Mouse (Mus musculus) gastrocnemius, postnatal 14 days (tissue): Measurements from ENCODE around the gene Ccl2. TPM values are rescaled to one million over a fixed set of nuclear protein-coding genes. Genes with fewer than 3 reads are reported as not detected.
A peak's percentile ranks its signal among the peaks of the same experiment; 100 is the strongest.

Experiments
- DNase-seq: peaks from one replicate; pipeline ENCODE4 v3.0.0; 2021; ENCODE audit warnings: mixed read lengths
- intact Hi-C: fragments of 180-260 bp; cut with DNase I; formaldehyde crosslinking; loops from one replicate; pipeline ENCODE4 v1.15.1; 2025; ENCODE audit warnings: low total_unique reads
- total RNA-seq, 2 experiments: library from RNA; stranded (reverse); gene quantifications; 2 replicates each; pipeline ENCODE4 v1.2.3; 2021

Ccl2 gene
- total RNA-seq, 2 experiments from 2014 or later: 0.29 to 1.1 TPM

DNA sequence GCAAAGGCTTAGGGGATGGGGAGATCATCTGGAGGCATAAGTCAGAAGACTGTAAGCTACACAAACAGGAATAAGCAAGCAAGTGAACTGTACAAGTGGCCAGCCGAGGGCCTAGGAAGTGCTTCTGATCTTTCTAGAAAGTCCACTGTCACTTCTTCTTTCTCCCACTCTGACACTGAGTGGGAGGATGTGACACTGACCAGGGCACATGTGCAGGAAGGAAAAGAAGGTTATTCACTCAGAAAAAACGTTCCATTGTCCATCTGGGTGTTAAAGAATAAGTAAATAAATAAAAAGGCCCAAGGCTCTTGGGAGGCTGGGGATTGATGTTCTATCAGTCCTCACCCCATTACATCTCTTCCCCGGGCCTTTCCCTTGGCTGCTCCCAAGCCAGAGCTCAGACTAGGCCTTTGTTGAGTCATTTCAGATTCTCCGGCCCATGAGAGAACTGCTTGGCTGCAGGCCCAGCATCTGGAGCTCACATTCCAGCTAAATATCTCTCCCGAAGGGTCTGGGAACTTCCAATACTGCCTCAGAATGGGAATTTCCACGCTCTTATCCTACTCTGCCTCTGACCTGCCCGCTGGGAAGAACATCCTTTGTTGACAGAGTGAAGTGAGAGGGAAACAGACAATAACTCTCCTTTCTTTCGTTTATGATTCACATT is 2.6 kb upstream of the Ccl2 start:
- DNase-seq: peak; percentile 87
- intact Hi-C loops: no loop called here

DNA sequence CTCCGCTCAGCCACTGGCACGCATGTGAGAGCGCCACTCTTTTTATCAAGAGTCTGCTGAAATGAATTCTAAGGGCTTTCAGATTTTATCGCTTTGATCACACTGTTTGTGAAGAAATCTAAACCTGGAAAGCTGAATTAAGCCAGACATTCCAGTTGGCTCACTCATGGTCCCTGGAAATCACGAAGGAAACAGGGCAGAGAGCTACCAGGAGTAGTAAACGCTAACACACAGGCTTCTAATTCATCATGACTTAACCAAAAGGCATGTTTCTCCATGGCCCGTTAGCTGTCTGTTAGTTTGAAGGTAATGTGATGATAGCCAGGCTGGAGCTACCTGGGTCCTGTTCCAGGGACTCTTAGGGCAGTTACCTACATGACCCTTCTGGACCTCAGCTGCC is 925 bp upstream of the Ccl2 start:
- intact Hi-C loops: no loop called here
- DNase-seq: no peak

DNA sequence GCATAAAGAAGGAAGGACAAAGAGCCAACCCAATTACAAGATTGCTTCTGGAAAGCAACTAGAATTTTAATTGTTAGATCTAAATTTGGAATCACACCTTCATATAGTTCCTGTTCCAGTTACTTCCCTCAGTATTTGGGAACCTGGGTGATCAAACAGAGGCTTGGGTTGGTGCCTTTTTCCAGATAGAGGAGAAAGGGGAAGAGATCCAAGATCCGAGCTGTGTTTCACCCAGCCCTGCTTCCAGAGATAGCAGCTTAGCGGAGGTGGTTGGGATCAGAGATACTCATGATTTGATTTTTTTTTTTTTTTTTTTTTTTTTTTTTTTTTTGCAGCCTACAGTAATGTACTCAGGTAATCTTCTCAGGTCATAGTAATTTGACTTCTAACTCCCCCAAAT is 486 bp downstream of the Ccl2 start:
- intact Hi-C loops: no loop called here
- DNase-seq: no peak

DNA sequence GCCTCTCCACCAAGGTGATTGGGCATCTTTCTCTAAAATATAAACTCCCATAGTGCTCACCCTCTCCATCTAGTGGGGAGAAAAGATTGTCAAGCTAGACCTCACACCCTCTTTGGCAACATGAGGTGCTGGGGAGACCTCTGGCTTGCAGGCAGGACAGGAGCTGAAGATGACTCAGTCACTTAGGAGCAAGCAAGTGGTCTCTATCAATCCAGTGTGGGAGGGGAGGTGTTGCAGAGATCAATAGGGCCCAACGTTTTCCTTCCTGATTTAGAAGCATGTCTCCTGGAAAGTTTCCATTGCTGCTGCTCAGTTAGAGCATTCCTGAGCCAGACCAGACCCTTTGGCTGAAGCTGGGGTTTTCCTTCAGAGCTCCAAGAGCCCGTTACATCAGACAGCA is 3.2 kb downstream of the Ccl2 start, which contains the start of gene Gm17268:
Gene Gm17268 (minus strand): TSS at position 28 of the 400 bp plus-strand sequence.
- intact Hi-C loops: no loop called here
- no peak for DNase-seq

DNA sequence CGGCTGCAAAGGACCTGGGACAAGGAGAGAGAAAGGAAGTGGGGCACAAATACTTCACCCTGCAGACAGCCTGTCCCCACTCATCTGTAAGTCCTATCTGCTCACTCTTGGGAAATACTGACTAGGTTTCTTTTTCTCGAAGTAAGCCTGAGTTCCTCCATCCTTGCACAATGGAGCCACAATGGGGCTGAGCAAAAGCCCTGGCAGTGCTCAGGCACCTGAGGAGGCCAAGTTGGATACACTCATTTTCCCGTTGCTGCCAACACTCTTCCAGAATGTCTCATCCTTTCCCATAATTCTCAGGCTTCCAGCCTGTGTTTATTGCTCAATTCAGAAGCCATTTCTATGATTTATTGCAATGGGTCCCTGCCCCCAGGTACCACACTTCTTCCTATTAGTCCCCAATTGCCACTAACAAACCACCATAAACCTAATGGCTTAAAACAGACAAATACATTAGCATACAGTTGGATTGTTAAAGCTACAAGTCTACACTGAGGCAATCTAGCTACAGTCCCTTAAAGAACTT is 3.8 kb downstream of the Ccl2 start:
- DNase-seq: no peak
- intact Hi-C loops: no loop called here

DNA sequence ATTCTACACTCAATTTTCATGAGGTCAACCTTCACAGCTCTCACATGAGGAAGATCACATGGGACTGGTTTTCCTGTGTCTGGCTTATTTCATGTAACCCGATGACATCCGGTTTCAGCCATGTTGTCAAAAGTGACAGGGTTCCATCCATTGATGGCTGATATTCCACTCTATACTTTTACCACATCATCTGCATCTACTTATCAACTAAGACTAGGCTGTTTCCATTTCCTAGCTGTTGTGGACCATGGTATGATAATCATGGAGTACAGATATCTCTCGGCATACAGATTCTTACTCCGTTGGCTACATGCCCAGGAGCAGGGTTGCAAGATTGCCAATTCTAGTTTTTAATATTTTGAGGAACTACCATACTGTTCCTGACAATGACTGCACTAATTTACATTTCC is 6.3 kb downstream of the Ccl2 start:
- no peak for DNase-seq
- intact Hi-C loops: no loop called here

DNA sequence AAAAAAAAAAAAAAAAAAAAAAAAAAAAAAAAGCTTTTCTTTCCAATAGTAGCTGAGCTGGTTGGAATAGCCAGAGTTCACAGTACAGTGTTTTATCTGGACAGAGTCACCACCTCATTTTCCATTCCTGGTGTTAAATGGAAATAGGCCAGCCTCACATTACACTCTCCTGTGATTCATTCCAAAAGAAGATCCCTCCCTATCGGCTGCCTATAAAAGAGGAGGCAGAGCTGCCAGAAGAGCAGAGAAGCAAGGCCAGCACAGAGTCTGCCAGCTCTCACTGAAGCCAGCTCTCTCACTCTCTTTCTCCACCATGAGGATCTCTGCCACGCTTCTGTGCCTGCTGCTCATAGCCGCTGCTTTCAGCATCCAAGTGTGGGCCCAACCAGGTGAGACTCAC is 10.1 kb downstream of the Ccl2 start, which contains the start of gene Ccl7:
Gene Ccl7 (plus strand): TSS at position 242 of the 400 bp plus-strand sequence.
- intact Hi-C loops: loop anchor here (5.0 kb wide), 2 partner anchors 48 to 132 kb away; no protein-coding TSS in a partner anchor
- DNase-seq: peak; percentile 49

DNA sequence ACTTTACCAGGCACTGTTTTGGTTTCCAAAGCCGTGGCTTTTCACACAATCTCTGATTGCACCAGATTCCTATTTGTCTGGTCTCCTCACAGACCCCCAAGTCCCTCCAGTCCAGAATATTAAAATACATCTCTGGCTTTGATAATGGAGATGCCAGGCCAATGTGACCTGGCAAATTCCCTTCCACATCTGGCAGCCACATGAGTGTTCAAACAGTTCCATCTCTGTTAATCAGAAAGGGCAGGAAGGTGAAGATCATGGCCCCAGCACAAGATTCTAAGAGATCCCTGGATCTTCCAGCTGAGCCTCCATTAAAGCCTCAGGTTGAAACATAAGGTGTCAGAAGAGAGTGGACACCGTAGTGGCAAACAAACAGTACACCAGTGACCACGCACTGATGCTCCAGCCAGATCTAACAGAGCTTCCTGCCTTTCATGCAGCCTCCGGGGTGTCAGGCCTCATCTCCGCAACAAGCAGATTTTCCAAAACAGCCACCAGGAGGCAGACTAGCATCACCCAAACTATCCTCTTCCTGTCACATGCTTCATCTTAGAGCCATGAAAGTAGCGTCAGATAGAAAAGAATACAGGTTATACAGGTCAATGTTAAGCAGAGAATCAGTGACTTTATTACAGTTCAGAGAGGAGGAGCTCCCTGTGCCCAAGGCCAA is 12.5 kb downstream of the Ccl2 start:
- intact Hi-C loops: loop anchor here (5.0 kb wide), 2 partner anchors 51 to 129 kb away; no protein-coding TSS in a partner anchor
- peak; percentile 51 for DNase-seq

DNA sequence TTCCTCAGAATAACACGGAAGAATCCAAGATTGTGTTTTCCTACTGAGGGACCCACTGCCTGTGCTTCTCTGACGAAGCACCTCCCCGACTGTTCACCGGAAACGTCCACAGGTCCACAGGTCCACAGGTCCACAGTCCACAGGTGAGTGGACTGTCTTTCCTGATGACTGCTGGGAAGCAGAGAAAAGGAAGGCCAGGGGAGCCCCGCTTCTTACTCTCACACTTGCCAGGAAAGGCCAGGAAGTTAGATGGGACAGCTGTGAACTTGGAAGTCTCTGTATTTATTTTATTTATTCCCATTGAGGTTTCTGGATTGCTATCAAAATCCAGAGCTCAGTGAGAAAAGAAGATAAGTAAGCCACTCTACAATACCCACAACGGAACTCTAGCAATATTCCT is 18.5 kb downstream of the Ccl2 start:
- intact Hi-C loops: no loop called here
- DNase-seq: no peak

DNA sequence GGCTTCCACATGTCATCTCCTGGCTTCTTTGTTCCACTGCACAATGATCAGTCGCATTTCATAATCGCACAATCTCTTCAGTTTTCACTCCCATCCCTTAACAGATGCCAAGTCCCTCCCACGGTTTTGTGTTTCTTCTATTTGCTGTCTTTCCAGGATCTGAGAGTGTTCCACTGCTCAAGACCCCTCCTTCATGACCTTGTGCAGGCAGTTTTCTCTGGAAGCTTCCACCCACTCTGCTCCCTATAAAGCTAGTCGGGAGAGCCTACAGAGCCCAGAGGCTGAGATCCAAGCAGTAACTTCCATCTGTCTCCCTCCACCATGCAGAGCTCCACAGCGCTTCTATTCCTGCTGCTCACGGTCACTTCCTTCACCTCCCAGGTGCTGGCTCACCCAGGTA is 22.3 kb downstream of the Ccl2 start, which contains the start of gene Ccl11:
Gene Ccl11 (plus strand): TSS at position 178 of the 400 bp plus-strand sequence.
- intact Hi-C loops: no loop called here
- peak; percentile 37 for DNase-seq

DNA sequence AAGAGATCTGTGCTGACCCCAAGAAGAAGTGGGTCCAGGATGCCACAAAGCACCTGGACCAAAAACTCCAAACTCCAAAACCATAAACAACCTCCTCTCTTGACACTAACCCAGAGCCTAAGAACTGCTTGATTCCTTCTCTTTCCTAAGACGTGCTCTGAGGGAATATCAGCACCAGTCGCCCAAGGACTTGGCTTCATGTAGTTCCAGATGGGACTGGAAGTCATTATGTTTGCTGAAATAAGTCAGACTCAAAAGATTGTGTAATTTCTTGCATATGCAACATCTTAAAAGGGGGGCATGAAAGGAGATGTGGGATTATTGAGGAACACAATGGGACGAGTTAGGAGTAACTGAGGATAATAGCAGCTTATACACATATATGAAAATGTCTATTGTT is 26.9 kb downstream of the Ccl2 start:
- intact Hi-C loops: no loop called here
- no peak for DNase-seq

DNA sequence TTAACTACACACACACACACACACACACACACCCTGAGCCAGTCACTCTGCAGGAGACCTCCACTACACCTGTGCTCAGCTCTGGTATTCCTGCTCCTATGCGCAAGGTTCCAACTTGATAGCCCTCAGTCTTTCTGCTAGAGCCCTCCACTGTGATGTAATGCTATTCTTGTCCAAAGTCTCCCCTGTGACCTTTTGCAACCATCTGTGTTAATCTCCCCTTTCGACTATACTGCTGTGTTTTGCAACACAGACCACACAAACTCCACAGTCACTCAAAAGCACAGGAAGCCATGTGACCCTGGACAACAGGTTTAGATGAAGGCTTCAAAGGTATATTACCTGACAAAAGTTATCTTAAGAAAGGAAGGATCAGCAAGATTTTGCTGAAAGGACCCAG is 28.1 kb downstream of the Ccl2 start:
- intact Hi-C loops: no loop called here
- no peak for DNase-seq

DNA sequence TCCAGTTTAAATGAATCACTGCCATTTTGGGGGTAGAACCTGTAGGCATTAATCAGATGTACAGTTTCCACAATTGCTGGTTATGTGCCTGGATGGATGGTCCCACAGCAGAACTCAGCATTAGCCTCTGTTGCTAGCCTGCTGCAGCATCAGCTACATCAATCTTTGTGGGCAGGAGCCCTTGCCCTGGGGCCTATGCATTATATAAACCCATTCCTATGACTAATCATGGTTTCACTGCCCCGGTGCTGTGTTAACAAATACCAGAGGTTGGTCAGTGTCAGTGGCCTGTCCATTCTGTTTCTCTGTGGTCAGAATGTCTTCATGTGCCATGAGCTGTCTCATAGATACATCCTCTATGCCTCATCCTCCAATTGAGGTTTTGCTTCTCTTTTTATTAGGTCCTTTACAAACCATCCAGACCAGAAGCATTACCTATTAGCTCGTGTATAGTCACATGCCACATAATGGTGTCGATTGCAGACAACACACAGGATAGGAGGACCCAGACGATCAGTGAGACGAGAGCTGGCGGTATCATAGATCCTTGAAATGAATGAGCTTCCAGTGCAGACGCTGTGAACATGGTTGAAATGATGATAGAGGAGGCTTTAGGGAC is 31.7 kb downstream of the Ccl2 start:
- no peak for DNase-seq
- intact Hi-C loops: no loop called here

DNA sequence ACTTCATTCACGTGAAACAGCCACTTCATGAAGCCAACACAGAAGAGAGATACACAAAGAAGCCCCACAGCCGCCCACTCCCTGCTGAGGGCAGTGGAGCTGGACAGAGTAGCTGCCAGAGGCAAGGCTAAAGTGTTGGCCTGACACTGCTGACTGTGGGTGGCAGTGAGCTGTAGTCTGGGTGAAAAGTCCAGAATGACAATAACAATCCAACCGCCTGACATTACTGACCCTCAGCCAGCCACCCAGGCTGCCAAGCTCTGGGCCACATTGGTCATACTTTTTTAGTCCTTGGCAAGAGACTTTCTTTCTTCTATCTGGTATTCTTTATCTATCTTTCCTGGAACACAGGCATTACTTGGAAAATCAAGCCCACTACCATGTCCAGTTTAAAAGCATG is 35.7 kb downstream of the Ccl2 start:
- intact Hi-C loops: no loop called here
- peak; percentile 12 for DNase-seq

DNA sequence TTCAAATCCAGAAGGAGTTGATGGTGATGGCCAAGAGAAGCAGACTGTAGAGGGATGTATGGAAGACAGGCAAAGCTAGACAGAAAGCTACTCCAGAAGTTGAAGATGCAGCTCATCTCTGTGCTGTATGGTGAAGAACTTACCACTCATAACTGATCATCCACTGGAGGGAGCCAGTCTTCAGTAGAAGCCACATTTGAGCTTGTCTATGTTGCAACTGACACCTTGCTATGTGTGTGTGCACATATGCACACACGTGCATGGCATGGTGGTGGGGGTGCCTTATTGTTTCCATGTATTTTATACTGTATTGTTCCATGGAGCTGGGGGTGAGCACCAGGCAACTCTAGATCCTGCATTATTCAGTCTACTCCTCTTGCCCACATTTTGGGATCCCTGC is 37.0 kb downstream of the Ccl2 start:
- no peak for DNase-seq
- intact Hi-C loops: no loop called here

DNA sequence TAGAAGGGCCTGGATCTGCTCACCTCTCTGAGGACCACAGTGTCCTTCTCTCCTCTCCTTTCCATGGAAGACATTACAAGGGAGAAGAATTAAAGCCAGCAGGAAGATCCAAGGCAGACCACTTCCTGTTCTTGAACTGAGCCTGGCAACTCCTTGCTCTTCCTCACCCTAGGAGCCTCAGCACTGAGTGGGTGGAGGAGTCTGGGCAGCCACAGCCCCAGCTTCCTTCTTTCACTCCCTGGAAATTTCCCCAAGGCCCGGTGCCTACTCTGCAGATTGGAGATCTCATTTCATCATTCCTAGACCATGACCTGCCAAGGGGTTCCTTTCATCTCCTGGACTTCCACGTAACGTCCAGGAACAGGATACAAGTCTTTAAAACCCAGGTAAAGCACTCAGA is 37.6 kb downstream of the Ccl2 start:
- peak; percentile 6 for DNase-seq
- intact Hi-C loops: no loop called here

DNA sequence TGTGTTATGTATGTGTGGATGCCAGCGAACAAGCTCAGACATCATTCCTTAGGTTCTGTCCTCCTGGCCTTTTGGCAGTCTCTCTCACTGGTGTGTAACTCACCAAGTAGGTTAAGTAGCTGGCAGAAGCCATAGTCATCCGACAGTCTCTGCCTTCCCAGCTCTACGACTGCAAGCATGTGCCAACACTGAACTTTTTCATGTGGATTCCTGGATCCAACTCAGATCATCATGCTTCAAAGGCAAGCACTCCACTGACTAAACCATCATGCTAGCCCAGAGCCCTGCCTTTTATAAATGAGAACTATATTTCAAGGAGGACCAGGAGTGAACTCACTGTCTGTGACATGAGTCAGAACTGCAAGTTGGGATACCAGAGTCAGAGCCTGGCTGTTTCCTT is 38.3 kb downstream of the Ccl2 start:
- intact Hi-C loops: no loop called here
- DNase-seq: no peak

DNA sequence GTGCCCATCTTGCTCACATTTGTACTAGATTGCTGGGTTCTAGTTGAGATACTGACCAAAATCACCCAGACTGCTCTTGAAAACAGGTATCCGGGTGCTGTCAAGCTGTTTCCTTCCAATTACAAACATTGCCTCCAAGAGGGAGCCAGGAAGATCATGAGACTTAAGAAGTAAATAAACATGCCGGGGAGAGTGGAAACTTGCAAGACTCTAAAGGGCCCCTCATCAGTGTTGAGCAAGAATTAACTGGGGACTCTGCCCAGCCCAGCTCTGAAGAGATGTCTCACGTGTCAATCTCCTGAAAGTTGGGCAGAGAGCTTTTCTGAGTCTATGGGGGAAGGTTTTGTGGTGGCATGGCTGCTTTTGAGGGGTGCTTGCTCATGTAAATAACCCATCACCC is 41.7 kb downstream of the Ccl2 start:
- intact Hi-C loops: no loop called here
- DNase-seq: no peak

DNA sequence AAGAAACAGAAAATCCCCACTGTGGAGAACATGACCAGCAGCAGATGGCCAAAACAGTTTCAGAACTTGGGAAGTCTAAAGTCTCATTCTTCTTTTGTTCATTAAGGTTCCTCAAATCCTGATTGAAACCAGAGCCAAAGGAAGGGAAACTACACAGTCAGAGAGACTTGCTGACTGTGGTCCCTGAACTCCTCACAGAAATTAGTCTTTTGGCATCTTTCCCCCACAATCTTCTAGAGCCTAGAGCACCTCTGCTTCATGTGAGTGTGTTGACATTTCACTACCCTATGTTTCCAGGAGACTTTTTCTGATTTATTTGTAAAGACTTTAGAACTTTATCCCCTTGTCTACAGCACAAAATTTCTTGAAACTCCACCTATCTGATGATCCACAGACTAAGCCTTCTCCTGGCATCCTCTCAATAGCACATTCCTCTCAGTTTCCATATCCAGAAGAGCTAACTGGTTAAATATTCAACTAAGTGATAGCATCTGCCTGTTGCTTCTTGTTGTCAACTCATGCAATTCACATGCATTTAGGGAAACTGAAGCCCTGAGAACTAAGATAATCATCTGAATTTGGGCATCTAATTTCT is 42.9 kb downstream of the Ccl2 start:
- no peak for DNase-seq
- intact Hi-C loops: no loop called here

DNA sequence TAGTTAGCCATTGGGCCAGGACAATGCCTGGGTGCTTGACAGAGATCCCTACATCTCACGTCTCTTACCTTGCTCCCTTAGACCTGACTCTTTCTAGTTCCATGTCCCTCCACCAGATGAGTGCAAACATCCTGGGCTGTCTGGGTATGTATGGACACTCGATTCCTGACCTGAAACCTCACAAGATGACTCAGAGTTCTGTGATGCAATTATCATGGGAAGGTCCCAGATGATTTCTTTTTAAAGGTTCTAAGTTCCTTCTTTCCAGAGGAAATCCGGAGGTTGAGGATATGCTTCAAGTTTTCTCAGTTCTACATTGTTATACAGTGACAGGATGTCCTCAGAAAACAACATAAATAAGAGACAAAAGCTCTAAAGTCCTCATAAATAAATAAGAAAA is 45.5 kb downstream of the Ccl2 start:
- no peak for DNase-seq
- intact Hi-C loops: no loop called here
